Mouse (Mus musculus): Measurements from ENCODE around the gene Gm10300.

DNA sequence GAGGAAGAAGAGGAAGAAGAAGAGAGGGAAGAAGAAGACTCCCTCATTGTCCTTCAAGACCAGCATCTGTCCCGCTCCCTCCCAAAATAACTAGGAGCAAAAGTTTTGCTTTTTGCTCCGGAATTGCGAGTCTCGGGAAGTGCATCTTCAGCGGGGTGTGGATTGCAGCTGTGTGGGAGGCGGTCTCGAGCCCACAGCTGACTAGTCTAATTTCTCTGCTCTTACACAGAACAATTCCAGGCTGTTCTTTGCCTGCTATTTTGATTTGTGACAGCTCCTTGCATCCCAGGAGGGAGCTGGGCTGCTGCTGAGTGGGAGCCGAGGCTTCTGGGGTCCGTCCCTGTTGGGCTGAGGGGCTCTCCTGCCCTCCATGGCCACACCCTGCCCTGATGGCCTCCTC, 45.1 kb downstream of the Gm10300 start:
- TF ChIP-seq REST (IDR thresholded peaks at IDR 0.05; ENCODE audit: insufficient read depth, insufficient read length) (no peak), MYOG (IDR thresholded peaks at IDR 0.05; ENCODE audit: control insufficient read depth in 1 of 3, insufficient read depth in 1 of 3, insufficient read length in 2 of 3, low read depth in 2 of 3) (no peak), MAX (IDR thresholded peaks at IDR 0.05; ENCODE audit: low read depth) (no peak), POLR2A (IDR thresholded peaks at IDR 0.05; ENCODE audit: insufficient read length, low read depth) (no peak), E2F4 (IDR thresholded peaks at IDR 0.05; ENCODE audit: insufficient read depth) (no peak)

Measured in myocyte (in vitro differentiated cells).